Mouse (Mus musculus): ENCODE results near the gene Rgs6.

Gene Rgs6

DNA sequence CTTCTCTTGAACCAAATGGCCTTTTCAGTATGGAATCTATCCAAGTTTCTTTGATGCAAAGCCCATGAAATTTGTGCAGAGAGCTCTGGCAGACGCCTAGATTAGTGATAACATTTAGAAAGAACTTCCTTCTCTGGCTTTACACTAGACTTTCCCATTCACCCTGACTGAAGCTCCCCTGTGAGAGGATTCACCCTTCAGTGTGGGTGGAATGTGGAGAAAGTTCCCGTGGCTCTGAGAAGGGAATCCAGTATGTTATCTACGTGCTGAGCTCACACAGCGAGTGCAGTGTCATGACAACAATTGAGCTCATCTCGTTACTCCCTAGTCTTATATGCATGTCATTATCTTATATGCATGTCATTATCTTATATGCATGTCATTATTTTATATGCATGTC is 61.9 kb downstream of the Rgs6 start:
- no peak for DNase-seq

DNA sequence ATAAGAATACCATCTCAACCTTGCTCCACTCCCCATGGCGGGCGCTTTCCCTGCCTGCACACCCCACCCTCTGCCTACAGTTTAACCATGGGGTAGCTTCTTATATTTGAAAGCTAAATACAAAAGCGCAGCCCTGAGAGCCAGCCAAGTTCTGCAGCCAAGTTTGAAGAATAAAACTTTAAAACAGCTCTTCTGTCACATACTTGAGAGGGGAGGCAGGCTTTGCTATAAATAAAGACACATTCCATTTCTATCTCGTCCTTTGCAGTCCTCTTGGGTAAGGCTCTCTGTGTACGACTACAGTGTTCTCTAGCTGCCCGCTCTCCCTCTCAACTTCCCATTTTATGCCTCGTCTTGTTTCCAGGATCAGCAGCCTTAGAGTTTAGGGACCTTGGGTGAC is 76.5 kb downstream of the Rgs6 start:
- DNase-seq = no peak

DNA sequence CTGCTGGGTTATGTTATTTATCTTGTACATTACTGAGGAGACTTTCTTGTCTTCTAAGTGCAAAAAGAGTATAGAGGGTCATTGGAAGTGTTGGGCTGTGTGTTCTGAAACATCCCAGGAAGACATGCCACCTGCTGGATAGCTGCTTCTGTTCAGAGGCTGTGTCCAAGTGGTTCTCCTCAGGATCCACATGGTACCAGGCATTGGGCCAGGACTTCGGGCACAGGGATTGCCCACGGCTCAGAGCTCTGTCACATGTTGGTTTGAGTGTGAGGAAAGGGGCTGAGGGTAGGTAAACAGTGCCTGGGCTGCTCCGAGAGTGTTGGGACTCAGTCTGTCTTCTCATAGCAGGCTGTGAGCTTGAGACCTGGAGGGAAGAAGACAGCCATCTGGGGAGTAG is 79.3 kb downstream of the Rgs6 start:
- DNase-seq = no peak

DNA sequence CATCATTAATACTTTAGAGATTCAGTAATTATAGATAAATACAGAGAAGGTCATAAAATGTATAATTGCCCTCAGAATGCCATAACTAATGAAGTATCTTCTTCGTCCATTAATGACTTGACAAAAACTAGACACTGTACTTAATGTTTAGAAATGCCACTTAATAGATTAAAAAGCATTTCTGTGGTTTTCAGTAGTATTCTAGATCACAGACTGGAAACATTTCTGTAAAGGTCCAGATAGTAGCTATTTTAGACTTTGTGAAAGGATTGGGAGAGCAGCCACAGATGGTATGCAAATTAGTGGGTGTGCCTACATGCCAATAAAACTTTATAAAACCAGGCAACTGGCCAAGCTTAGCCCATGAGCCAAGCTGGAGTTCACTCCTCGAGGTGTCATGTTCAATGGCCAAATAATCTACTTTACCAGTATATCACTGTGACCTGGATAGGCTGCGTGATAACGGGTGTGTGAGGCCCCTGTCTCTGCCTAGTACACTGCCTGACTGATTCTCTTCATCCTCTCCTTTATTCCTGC is 82.2 kb downstream of the Rgs6 start:
- no peak for DNase-seq

DNA sequence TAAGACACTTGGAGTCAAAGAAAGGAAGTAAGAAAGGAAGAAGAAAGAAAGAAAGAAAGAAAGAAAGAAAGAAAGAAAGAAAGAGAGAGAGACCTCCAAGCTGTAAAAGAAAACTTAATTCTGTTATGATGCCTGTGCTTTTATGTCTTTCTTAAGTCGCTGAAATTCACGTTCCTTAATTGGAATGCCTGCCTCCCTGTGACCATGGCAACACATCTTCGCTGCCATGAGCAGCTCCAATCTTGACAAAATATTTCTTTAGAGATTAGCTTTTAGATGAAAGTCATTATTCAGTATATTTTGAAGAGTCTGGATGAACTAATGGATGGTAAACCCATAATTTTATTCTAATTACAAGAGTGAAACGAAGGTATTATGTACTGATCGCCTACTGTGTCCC is 83.5 kb downstream of the Rgs6 start:
- no peak for DNase-seq

DNA sequence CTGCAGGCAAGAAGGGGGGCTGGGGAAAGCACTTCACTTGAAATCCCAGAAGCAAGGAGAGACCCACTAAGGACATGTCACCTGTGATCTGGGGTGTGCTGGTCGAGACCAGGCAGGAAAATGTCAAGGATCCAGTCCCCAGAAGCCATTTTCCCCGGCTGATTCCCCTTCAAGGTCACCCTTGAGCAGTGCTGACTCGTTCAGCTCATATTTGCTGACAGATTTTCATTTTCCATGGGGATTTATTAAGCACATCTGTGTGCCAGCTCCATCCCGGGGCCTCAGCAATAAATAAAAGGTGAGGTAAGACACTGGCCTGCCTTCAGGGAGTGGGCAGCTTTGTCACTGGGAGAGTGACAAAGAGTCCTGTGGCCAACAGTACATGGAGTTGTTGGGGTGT is 87.0 kb downstream of the Rgs6 start:
- no peak for DNase-seq

DNA sequence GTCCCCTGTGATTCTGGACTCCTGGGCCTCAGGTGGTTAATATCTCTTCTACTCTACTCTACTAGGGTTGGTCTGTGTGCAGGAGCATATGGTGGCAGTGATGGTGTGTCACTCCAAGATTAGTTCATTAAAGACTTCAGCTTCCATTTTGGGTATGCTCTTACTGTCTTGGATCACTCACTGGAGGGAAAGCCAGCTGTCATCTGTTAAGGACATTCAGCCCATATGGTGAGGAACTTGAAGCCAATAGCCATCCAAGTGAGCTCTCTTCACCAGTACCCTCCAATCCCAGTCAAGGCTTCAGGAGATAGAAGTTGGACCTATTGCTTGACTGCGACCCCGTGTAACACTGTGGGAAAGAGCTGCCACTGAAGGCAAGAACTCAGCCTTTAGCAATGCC is 98.9 kb downstream of the Rgs6 start:
- no peak for DNase-seq

DNA sequence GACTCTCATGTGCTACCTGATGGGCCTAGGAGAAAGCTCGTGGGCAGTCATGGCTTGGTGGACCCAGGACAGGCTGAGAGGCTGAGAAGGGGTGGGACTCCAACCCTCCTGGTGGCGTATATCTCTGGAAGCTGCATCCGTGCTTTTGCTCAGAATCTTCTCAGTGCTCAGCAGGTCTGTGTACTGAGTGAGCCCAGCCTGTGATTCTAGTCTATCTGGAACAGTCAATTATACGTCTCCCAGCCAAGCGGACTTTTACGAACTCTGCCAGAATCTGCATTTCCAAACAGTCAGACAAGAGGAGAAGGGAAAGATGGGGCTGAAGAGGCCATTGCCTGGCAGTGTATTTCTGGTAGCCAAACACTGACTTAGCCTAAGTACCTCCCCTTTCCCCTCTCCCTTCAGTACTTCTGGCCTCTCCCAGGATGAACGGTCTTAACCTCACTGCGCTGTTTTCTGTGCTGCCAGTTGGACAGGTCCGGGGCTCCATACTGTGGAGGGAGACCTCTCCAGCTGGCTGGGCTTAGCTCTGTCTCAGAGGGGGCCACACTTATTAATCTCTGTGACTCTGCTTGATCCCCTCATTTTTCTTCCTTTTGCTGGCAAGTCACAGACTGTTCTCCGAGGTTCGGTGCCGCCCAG is 110.9 kb downstream of the Rgs6 start:
- no peak for DNase-seq

DNA sequence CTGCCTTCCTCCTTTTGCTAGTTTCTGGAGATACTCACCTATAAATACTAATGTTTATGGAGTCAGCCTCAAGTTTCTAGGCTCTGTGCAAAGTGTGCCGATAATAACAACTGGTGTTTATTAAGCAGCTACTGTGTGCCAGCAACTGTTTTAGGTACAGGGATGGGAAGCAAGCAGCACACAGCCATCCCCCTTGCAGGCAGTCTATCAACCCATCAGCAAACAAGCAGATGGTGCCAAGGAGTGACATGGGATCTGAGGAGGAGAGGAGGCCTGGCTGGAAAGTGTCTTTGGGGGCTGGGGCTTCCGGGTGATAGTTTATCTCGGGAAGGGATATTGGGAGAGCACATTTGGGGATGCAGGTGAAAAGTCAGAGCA is 111.4 kb downstream of the Rgs6 start:
- no peak for DNase-seq

DNA sequence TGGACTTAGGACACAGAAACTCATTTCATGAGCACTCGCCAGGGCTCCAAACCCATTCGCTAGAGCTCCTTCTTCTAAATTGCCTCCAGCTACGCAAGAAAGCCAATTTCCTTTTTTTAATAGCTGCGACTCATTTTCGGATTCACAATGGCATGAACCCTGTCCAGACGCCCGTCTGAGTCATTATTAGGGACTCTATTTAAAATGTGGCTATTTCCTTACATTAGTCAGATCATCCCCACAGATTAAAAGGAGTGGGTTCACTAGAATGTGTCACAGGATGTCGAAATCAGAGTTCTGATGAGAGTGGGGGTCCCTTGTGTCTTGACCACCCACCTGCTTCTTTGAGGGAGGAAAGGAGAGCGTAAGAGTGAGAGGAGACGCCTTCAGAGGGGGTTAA is 112.1 kb downstream of the Rgs6 start:
- no peak for DNase-seq

DNA sequence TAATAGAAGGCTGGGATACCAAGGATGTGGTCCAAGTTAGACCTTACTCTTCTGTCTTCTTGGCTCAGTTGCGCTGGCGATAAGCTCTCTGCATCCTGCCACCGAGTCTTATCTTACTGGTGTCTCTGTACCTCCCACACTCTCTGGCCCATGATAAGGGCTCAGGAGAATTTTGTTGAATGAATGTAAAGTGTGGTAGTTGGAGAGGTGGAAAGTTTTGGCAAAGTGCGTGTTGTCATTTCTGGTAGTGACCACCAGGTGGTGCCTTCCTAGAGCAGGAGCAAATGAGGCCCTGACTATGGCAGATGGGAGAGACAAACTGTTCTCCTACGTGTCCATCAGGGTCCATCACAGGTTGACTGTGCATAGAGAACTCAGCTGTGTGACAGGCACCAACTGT is 112.7 kb downstream of the Rgs6 start:
- peak in 1 of 2 experiments; percentile 49 for DNase-seq

DNA sequence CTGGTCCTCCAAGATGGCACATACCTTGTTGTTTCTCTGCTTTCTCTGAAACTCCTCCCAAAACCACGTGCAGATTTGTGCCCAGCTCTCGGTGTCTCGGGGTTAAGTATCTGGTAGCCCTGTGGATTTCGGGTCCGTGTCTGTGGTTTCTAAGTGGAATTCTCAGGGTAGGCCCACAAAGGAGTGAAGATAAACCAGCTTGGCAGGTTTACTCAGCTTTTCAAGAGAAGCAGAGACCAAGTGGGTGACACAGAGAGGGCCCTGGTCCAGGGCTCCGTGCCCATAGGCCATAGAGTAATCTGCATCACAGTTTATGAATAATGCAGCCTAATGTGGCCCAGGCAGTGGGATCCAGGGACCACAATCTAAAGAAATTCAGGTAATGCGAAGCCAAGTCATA is 113.3 kb downstream of the Rgs6 start:
- no peak for DNase-seq

DNA sequence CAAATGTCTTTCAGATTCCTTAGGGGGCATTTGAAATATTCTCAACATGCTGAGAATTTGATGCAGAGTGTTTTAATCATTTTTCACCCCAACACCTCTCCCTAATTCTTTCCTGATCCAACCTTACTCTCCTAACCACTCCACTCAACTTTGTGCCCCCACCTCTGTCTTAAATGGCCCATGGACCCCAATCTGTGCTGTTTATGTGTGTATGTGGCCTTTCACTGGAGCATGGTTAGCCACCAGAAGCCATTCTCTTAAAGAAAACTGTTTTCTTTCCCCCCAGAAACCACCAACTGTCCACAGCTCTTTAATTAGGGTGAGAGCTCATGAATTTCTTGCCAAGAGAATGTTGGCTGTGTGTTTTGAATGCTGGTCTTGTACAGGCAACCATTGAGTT is 122.3 kb downstream of the Rgs6 start:
- no peak for DNase-seq

DNA sequence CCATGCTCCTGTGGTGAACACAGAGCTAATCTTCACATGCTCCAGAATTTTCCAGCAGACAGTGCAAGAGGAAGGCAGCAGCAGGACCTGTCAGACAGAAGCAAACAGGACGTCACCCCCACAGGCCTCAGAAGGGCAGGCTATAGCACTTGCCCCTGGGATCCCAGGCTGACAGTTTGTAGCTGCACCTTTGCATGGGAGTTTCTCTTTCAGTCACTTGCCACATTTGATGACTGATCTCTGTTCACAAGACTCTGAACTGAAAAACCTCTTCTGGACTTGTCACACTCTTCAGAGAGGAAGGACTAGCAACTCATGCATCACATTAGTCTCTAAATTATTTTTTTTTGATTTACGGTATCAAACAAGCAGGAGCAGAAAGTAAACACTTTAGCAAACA is 126.2 kb downstream of the Rgs6 start:
- DNase-seq = no peak

DNA sequence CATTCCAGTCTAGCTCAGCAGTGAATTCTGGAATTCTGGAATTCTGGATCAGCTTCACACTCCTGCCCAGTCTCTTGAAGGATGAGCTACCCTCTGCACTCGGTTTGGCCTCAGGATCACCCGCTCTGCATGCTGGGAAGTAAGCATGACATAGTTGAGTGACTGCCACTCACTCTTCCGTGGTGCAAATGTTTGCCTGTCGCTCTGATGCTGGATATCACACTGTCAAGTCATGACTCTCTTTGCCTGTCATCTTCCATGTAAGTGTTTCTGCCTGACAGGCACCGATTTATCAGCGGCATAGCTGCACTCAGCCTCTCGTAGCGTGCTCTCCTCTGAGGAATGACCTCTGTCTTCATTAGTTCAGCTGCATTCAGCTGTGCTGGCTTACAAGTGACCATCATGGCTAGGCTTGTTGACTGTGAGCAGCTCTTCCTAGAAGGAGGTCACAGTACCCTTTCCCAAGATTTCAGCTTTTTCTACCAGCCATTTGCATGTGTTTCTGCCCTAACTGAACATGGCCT is 135.0 kb downstream of the Rgs6 start:
- DNase-seq = no peak

DNA sequence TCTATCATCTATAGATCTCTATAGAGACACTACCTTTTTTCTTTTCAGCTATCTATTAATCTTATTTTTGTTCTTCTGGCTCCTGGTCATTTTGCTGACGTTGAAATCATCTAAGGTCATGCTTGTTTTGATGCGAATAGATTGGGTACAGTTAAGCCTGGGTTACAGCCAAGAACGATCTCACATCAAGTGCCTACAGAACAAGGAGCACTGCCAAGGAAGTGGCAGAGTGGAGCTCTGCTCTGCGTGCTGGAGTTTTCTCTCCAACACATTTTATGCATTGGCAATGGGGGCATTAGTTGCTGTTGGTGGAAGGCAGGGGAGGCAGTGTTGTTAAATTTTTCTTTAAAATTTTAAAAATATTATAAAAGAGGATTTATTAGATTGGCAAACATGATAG is 138.2 kb downstream of the Rgs6 start:
- DNase-seq = no peak

DNA sequence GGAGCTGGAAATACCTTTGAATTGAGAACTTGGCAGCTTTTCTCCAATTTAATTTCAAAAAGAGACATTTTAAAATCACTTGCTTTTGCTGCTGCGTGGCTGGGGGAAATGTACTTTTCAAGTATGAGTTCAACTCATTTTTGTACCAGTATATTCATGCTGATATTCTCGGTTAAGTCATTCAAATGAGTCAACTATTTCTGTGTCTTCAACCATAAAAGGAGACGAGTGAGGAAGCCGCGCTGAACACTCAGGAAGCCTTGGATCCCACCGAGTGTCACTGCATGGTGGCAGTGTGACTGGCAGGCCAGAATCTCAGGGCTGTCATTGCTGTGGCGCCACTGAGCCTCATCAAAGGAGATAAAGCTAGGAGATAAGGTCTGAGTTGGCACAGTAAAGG is 143.5 kb downstream of the Rgs6 start:
- DNase-seq = no peak

DNA sequence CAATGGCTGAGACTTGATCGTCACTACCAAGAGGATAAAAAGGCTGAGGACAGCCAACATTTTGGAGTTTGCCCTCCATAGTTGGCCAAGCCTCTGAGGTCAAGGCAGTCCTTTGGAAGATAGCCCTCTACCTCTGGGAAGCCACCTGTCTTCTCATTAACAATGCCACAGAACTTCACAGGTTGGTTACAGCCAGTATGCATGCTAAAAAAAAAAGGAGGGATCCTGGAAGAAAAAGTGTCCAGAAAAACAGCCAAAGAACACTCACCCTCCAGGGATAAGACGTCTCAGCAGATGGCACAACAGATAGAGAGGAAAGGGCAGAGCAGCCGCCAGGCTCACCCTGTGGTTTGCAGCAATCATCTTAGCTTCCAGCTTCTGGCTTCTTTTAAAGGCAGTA is 154.9 kb downstream of the Rgs6 start:
- no peak for DNase-seq

DNA sequence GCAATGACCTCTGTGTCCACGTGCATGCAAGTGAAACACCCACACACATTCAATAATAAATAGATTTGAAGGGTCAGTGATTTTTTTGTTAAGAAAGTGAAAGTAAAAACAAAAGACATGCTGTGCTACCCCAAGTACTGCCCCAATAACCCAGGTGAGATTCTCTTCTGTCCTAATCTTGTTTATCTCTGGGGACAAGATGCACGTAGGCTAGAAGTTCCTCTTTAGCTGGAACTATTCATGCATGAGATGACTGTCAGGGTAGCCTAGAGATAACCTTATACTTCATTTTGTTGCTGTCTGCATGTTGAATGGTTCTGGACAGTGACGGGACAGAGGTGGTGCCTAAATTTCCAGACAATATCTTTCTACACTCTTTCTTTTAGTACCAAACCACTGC is 155.9 kb downstream of the Rgs6 start:
- no peak for DNase-seq

DNA sequence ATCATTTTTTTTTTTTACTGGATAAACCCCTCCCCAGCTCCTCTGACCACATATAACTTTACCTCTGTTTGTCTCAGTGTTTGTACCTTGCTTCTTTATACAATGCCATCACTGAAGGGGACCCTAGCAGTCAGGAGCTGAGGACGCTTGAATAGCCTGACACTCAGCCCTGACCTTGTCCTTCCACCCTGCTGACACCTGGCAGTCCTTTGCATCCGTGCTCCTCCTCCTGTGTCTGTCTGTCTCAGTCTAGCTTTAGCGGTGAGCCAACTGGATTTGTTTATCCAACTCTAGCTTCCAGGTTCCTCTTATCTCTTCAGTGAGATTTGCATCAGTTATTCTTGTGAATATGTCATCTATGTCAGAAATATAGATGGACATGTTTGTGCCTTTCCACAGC is 156.7 kb downstream of the Rgs6 start:
- DNase-seq = no peak

DNA sequence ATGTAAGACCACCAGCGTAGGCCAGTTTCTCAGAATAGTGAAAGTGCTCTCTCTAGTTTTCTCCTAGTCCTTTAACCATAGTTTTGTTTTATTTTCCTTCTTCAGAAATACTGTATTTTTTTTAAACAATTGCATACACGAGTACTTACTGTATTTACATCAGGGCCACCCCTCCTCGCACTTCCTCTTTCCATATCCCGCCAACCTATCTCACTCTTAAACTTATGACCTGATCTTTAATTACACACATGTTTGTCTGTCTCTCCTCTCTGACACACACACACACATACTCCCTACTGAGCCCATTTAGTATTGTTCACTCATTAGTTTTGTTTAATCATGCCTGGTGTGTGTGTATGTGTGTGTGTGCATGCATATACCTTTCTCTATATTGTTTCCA is 159.0 kb downstream of the Rgs6 start:
- no peak for DNase-seq

DNA sequence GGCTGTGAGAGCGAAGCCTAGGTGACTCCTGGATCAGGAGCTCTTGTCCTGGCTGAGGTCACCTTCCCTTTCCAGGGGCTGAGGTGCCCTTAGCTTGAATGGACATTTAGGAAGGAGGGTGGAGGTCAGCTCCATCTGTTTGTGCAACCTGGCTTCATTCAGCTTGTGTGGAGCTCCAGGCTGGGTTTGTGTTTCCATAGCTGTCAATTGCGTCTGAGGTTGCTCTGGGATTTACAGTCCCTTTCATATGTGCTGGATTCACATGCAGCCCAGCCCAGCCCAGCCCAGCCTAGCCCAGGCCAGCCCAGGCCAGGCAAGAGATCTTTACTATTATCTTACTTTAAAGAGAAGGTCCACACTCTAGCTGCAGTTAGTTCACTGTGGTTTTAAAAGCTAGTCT is 163.8 kb downstream of the Rgs6 start:
- no peak for DNase-seq

DNA sequence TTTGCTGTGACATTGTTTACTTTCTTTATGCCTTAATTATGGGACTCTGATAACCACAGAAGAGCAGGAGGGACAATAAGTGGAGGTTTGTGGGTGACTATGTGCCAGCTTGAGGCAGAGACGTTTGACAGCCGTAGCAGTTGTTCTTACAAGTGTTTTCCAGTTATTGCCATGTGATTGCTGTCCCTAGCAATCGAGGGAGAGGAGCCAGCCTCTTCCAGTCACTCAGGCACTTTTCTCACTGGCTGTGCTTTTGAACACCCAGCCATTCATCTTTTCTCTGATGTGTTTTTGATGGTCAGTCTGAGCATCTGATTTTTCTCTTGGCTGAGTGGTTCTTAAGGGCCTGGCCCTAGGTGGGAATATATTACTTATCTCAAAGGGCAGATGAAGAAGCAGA is 166.4 kb downstream of the Rgs6 start:
- DNase-seq = no peak

DNA sequence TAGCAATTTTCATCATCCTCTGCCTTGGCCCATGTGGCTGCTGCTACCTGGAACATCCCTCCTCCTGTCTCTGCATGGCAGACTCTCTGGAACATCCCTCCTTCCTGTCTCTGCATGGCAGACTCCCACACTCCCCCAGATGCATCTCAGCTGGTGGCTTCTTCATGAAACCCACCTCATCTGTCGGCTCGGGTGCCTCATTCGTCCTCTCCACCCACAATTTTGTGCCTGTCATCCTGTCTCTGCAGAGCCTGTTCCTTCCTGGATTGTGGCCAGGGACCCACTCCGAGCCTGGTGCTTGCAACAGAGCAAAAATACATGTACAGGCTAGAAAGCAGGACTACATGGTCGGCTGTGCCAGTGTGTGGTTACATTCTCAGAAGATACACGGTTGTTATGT is 168.7 kb downstream of the Rgs6 start:
- peak in 1 of 2 experiments; percentile 3 for DNase-seq

DNA sequence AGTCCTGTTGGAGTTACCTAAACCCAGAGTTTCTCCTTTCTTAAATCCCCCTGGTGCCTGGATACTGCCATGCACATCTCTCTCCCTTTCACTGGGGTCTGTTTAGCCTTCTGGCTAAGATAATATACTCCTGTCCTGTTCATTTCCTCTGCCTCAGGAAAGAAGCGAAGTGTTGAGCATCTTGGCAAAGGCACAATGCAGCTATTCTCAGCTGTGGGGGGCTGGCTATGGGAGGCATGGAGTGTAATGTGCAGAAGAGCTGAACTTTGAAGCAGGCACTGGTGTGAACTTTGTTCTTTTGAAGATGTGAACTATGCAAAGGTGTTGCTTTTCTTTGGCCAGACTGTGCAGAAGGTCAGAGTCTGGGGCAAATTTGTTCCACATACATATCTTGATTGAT is 169.3 kb downstream of the Rgs6 start:
- no peak for DNase-seq

All from kidney, postnatal 25 days (tissue).